ENCODE assay signal across 26 mouse cellular contexts in the genomic region with DNA sequence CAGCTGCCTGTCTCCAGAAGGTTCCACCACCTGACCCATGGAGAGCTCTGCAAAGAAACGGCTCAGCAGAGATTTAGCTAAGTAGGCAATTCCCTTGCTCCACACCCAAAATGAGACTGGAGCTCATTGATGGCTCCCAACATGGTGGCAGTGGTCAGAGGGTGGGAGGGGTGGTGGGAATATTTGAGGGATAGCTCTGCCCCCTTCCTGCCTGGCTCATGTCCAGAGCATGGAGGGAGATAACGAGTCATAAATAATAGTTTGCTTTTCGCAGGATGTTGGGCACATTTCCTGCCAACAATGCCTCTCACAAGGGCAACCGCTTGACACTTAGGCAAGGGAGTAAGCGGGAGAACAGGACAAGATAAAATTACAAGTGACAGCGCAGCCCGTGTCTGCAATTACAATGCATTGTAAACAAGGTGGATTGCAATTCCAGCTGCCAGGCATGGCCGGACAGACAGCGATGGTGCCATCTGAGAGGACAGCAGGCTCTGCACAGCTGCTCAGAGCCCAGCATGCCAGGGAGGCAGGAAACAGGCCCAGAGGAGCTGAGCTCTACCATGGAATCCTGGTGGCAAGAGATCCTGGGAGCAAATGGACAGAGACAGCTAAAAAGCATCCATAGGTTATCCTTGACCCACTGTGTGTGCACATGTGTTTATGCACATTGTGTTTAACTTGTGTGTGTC.
DNase-seq lines count a peak whose midpoint lies in the region; ATAC-seq lines count a peak whose summit lies in the region.
"Had no signal": no experiment of that assay in that cellular context is flagged by ENCODE, and none has a peak within 500 bp of the region (broad histone marks: within the 10 kb centered on the region; RNA-seq: fewer than 3 reads in every experiment).

No protein-coding gene starts in this region.

- no peak overlapping the region for H3K4me2 ChIP-seq in kidney, embryonic 15.5 days
- H3K4me2 ChIP-seq: embryonic facial prominence, embryonic 12.5 days; embryonic facial prominence, embryonic 15.5 days; heart, embryonic 12.5 days; heart, embryonic 15.5 days; hindbrain, embryonic 14.5 days had no signal

- DNase-seq in adrenal gland, postnatal 14 days, result peak; percentile 27
- DNase-seq in adrenal gland, postnatal 10 days, result no peak
- no peak for DNase-seq in kidney, postnatal 36 days
- DNase-seq in kidney, postnatal 10 days, result peak; percentile 7
- no peak for DNase-seq in kidney, adult 8-10 months
- peak; percentile 40 for DNase-seq in lung, postnatal 10 days
- no peak for DNase-seq in lung, postnatal 25 days (ENCODE audit: low spot score)
- DNase-seq: adrenal gland, adult 8-10 months; cerebellum, adult 11 months; cerebellum, adult 2 months; cerebellum, adult 9-11 months; cerebellum, postnatal 25 days; forebrain, postnatal 0 days; gastrocnemius, adult 2 months; gastrocnemius, postnatal 14 days; heart, adult 18-20 months; heart, postnatal 10 days; heart, postnatal 4 days had no signal

- no peak overlapping the region for H3K9ac ChIP-seq in kidney, embryonic 15.5 days
- H3K9ac ChIP-seq: embryonic facial prominence, embryonic 12.5 days; embryonic facial prominence, embryonic 15.5 days; forebrain, postnatal 0 days; heart, embryonic 12.5 days; heart, embryonic 15.5 days; hindbrain, embryonic 14.5 days had no signal

- H3K36me3 ChIP-seq in kidney, embryonic 15.5 days, result no peaks in the 10 kb centered on the region
- H3K36me3 ChIP-seq: embryonic facial prominence, embryonic 12.5 days; embryonic facial prominence, embryonic 15.5 days; heart, embryonic 12.5 days; heart, embryonic 15.5 days had no signal

- WGBS in kidney, embryonic 15.5 days, result 37% methylated on average over 9 of the region's 9 CpGs

- no peaks in the 10 kb centered on the region for H3K9me3 ChIP-seq in kidney, embryonic 15.5 days (replicated peaks)
- H3K9me3 ChIP-seq: embryonic facial prominence, embryonic 12.5 days; embryonic facial prominence, embryonic 15.5 days; heart, embryonic 12.5 days; heart, embryonic 15.5 days had no signal

- ATAC-seq in kidney, embryonic 15.5 days (replicated peaks; ENCODE audit: low FRiP score), result peak; percentile 74
- ATAC-seq: activated CD4-positive, CD25-positive, alpha-beta regulatory T cell, adult 4 months; forebrain, embryonic 14.5 days; forebrain, postnatal 0 days had no signal

- H3K4me3 ChIP-seq in kidney, embryonic 15.5 days (replicated peaks), result no peak overlapping the region
- H3K4me3 ChIP-seq: embryonic facial prominence, embryonic 12.5 days; embryonic facial prominence, embryonic 15.5 days; gastrocnemius, adult 2 months; heart, embryonic 12.5 days; heart, embryonic 15.5 days had no signal

- H3K4me1 ChIP-seq in kidney, embryonic 15.5 days, result 0 out of 2 replicates have a peak, but pooled peaks cover 10% of the 10 kb centered on the region
- H3K4me1 ChIP-seq: embryonic facial prominence, embryonic 12.5 days; embryonic facial prominence, embryonic 15.5 days had no signal

- H3K27me3 ChIP-seq in kidney, embryonic 15.5 days, result no peaks in the 10 kb centered on the region
- H3K27me3 ChIP-seq: embryonic facial prominence, embryonic 12.5 days; embryonic facial prominence, embryonic 15.5 days; heart, embryonic 12.5 days; heart, embryonic 15.5 days had no signal

- no peak overlapping the region for H3K27ac ChIP-seq in kidney, embryonic 15.5 days
- H3K27ac ChIP-seq: embryonic facial prominence, embryonic 12.5 days; embryonic facial prominence, embryonic 15.5 days; gastrocnemius, adult 2 months; heart, embryonic 15.5 days; hindbrain, embryonic 14.5 days had no signal

Comparison
In these comparisons a context has a peak if more than half of its experiments do, and no peak if none do; other contexts are left out.
1. DNase-seq: peak in adrenal gland, postnatal 14 days (single experiment), kidney, postnatal 10 days (single experiment) and lung, postnatal 10 days (single experiment); none in adrenal gland, postnatal 10 days (single experiment), kidney, postnatal 36 days (0 of 2), kidney, adult 8-10 months (0 of 2) and lung, postnatal 25 days (single experiment).